Mouse (Mus musculus) mouse trophoblast stem cell (cell line): ENCODE results near the gene Agxt.

Experiments
- in situ Hi-C, 2 experiments: fragments of 300-500 bp; cut with MseI, MboI; formaldehyde crosslinking; loops; 2 replicates in 1 of 2; 3 replicates in 1 of 2; pipeline ENCODE4 v1.15.1; 2025

Agxt gene

GRCm38 (mm10) chr1:93150907-93151661 lies 16.0 kb downstream of the Agxt start:
- in situ Hi-C loops = no loop called here

DNA sequence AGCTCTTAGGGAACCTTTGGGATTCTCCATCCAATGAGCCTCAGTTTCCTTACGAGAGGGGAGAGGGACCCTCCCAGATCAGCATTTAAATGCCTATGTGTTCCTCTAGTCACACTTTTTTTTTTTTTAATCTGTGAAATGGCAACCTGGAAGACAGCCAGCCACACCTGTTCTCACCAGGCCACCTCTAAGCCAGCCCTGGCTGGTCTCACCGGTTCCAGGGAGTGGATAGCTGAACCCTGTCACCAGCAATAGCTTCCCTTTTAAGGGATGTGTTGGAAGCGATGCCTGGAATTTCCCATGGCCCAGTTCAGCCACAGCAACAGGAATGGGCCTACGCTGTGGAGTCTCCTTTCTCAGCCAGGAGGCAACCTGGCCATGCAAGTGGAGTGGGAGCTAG lies 22.5 kb downstream of the Agxt start:
- in situ Hi-C loops = no loop called here

- in situ Hi-C loops = no loop called here
Measured at GRCm38 (mm10) chr1:93158916-93159315, 23.9 kb downstream of the Agxt start.

DNA sequence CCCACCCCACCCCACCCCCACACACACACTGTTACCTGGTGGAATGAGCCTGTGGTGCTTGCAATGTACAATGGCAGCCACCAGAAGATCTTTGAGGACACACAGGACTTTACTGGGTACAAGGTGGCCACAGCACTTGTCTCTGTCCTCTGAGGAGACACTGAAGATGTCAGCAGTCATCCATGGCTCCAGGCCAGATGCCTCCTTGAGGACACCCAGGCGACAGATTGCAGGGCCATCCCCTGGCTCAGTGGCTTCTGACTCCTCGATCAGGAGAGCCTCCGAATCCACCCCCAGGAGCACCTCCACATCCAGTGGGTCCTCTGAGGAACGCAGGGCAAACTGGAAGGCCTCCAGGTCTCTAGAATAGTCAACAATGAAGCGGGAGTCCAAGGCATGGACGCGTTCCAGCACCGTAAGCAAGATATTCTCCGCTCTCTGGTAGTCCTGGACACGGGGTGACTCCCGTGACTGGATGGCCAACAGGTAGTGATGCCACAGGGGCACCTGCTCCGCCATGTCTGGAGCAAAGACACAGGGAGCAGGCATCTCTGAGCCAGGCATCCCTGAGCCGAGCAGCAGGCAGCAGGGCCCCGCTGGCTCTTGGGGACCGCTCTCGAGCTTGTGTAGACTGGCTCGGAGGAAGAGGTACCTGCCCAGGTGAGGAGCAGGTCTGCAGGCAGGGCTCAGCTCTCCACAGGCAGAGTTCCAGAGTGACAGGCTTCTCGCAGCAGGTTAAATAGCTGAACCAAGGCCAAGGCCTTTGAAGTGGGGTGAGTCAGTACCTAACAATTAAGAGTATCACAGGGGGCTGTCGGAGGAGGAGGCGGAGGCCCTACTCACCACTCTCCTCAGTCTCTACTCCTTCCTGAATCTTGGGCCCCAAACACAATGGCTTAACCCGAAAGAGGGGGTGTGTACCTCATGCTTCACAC lies 24.8 kb downstream of the Agxt start:
- in situ Hi-C loops = no loop called here

GRCm38 (mm10) chr1:93160501-93161133 lies 25.6 kb downstream of the Agxt start, which contains the start of gene 2310007B03Rik:
Gene 2310007B03Rik, minus strand, starts transcription at chr1:93160948.
- in situ Hi-C loops = no loop called here

DNA sequence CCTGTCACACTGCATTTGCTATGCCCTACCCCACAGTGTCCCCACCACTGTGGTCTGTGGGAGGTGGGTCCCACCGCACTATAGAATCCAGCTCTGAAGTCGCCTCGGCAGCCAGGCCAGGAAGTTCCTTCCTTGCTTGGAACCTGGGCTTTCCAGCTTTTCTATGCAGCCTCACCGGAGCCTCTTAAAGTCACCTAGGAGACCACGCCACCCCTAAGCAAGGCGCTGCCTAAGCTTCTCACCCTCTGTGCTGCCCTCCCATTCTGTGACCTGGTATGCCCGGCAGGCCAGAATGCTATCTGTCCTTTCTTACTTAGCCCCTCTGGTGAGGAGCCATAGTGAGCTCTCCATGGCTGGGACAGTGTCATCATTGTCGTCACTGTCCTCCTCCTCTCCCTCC lies 26.3 kb downstream of the Agxt start:
- in situ Hi-C loops = no loop called here

DNA sequence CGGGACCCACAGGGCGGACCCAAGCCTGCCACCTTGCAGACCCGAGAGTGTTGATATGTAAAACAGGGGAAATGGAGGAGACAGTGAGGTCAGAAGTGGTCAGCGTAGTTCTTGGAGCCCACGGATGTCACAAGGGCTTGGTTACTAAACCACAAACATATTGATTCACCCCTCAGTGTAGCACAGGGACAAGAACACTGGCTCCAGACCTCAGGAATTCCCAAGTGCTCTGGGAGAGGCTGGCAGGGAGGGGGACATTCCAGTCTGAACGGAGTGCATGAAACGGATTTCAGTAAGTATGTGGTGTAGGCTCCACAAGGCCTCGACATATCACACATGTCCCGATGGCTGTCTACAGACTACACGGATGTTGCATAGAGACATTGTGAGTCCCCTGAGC lies 26.9 kb downstream of the Agxt start:
- in situ Hi-C loops = no loop called here

DNA sequence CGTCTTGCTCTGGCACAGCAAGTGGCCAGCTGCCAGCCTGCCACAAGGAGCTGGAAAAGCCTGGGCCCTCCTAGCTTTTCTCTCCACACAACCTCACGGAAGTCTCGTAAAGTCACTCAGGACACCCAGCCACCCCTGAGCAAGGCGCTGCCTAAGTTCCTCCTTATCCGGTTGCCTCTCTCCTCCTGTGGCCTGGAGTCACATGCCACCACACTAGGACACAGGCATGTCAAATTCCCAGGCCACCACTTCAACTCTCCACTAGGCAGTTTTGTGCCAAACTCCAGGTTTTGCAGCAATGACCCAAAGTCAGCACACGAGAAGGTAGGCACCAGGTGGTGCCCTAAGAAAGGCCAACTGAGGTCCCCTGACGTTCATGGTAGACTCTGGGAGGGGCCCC lies 27.5 kb downstream of the Agxt start:
- in situ Hi-C loops = no loop called here

DNA sequence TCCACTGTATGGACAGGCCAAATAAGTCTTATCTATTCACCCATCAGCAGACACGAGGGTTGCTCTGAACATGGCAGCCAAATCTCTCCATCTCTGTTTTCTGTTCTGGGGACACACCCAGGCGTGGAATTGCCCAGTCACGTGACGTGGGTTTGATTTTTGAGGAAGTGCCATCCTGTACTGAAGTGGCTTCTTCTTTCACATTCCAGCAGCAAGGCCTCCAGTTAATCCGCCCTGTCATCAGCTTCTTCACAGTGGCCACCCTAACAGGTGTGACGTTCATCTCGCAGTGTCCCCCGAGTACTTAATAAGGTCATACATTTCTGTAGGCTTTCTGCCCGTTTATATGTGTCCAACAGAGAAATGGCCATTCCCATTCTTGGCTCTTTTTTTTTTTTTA lies 30.4 kb downstream of the Agxt start:
- in situ Hi-C loops = no loop called here

GRCm38 (mm10) chr1:93166346-93167079 lies 31.5 kb downstream of the Agxt start:
- in situ Hi-C loops = no loop called here

- in situ Hi-C loops = no loop called here
Measured at GRCm38 (mm10) chr1:93168295-93168775, 33.3 kb downstream of the Agxt start, which contains the start of gene Crocc2. Gene Crocc2, plus strand, starts transcription at chr1:93168725.

- in situ Hi-C loops = no loop called here
Measured at GRCm38 (mm10) chr1:93173665-93174064, 38.6 kb downstream of the Agxt start.

DNA sequence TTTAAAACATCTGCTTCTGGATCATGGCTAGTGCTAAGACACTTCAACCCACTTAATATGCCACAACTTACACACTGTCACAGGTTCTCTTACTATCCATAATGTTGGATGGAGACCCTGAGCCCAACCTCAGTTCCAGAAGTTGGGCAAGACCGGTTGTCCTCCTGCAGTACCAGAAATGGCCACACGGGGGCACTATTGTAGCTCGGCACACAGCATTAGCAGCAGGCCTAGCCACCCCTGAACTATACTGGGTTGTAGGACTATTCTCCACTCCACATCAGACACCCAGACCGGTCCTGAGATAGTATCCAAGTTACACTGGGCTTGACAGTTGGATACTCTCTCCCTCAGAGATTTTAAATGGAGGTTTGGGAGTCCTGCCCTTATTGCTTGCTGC lies 39.4 kb downstream of the Agxt start:
- in situ Hi-C loops = no loop called here

- in situ Hi-C loops = no loop called here
Measured at GRCm38 (mm10) chr1:93175849-93176248, 40.8 kb downstream of the Agxt start.

DNA sequence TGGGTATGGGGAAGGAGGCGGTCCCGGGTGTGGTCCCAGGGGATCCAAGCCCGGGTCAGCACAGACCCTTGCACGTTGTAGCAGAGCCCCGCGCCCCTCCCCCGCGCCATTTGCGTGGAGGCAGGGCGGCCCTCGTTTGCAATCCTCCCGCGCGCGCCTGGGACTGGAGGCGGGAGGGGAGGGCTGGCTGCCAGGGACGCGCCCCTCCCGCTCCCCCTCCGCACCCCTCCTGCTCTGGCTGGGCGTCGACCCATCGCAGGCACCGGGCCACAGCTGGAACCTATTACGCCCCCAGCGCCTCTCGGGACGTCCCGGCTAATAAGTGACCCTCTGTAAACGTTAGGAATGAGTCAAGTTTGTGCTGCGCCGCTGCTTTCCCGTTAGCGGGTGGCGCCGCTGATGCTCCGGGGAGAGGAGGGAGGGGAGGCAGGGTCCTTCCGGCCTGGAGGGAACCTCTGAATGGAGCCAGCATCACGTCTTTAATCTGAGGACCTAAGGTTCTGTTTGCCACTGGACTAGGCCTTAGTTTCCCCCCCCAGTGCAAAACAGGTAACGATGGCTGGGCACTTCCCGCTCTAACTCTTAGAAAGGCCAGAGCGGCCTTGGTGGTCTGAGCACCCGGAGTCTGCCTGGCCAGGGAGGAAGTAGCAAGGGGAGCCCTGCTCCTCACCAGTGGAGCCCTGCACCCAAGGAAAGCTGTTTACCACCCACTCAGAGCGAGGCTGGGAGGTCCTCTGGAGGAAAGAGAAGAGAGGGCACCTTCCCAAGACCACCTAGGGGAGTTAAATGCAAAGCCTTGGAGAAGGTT lies 41.7 kb downstream of the Agxt start:
- in situ Hi-C loops = no loop called here

GRCm38 (mm10) chr1:93182281-93182680 lies 47.2 kb downstream of the Agxt start:
- in situ Hi-C loops = no loop called here

DNA sequence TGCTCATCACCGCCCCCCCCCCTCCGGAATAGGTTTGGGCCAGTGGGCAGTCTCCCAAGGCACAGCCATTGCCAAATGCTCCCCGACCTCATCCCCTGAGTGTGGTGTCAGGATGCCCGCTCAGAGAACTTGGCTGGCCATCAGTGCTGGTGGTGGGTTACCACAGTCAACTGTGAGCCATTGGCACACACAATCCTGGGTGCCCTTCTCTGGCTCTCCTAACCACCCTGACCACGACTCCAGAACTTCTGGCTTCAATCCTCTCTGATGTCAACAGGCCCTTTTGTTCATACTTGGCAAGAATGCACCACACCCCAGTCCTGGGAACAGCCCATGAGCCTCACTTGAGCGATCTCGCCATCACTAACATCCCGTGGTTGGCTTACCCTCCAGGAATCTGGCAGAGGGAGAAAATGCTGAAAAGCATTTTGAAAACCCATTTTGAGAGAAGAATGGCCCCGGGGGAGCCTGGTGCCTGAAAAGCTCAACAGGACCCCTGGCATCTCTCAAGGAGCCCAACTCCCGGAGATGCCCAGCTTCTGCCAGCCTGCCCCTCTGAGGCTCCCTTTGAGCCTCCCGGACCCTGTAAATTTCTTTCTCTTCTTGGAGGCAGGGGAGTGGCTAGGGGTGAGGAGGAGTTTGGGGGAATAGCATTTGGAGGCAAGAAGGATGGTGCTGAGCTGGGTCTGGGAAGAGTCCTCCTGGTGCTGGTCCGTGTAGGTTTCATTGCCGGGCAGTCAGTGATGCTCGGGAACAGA lies 49.2 kb downstream of the Agxt start:
- in situ Hi-C loops = no loop called here

- in situ Hi-C loops = no loop called here
Measured at GRCm38 (mm10) chr1:93190726-93191305, 55.8 kb downstream of the Agxt start.

DNA sequence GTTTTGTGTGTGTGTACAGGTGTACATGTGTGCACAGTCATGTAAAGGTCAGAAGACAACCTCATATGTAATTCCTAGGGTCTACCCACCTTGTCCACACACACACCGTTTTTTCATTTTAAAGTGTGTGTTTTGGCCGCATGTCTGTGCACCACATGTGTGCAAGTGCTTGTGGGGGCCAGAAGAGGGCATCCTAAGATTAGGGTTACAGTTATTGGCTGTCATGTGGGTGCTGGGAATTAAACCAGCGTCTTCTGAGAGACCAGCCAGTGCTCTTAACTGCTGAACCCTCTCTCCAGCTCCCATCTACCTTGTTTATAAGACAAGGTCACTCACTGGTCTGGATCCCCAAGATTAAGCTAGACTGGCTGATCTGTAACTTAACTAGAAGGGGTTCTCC lies 59.9 kb downstream of the Agxt start:
- in situ Hi-C loops = no loop called here
